Mouse (Mus musculus): Measurements from ENCODE around the gene Gm48552. TPM values are rescaled to one million over a fixed set of nuclear protein-coding genes. Genes with fewer than 3 reads are reported as not detected.

Gm48552 gene
- polyA plus RNA-seq, 1 experiment, result 0.98 TPM

DNA sequence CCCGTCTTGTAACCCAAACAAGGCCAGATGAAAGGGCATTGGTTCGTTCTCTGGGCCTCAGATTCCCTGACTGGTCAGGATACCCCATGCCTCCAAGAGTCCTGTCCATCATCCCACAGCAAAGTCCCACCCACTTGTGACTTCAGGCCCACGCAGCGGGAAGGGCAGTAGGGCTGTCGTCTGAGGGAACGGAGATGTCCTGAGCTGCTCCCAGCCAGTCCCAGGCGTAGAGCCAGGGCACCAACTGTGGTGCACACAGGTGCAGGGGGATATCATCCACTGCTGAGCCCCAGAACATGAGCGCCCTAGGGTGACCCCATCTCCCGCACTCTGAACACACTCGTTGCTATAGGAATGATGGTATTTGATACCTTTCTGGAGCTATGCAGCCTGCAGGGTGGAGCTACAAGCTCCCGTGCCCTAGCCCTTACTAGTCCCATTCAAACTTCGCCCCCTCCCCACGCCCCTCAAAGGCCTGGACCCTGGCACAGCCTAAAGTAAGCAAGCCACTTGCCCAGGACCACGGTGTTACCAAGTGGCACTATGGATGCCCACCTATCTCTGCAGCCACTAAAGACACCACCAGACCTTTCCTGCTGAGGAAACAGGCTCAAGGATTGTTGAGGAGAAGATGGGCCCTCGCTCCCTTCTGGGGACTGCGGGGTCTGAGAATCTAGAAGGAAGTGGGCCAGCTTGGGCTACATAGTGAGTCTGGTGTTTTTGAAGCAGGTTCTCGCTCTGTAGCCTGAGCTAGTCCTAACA lies 26.9 kb downstream of the Gm48552 start:
- no peak for DNase-seq (ENCODE audit: low read depth, low spot score)
- 46% methylated on average over 17 of the region's 17 CpGs for WGBS

DNA sequence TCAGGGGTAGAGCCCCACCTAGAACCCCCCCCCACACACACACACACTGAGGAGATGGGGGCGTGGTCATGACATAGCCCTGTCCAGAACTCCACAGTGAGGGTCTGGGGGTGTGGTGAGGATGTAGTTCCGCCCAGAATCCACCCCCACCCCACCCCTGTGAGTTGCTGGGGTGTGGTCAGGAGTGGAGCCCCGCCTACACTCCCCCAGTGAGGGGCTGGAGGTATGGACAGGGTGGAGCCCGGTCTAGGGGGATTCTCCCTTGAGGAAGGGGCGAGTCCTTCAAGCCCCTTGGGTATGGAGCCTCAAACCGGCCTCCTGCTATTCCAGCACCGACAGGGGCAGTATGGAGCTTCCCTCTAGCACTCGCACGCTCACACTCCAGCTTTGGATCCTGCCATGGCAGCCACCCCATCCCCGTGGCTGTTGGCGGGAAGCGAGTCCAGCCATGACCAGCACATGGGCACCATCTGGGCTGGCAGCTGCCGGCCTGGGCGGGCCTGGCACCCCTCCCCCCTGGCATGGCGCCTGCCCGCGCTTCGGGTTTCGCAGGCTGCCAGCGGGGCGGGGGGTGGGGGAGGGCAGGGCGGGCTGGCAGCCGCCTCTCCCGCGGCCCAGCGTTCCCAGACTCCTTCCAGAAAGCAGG lies 27.9 kb downstream of the Gm48552 start:
- no peak for DNase-seq (ENCODE audit: low read depth, low spot score)
- WGBS, result 4% methylated on average over 26 of the region's 26 CpGs

DNA sequence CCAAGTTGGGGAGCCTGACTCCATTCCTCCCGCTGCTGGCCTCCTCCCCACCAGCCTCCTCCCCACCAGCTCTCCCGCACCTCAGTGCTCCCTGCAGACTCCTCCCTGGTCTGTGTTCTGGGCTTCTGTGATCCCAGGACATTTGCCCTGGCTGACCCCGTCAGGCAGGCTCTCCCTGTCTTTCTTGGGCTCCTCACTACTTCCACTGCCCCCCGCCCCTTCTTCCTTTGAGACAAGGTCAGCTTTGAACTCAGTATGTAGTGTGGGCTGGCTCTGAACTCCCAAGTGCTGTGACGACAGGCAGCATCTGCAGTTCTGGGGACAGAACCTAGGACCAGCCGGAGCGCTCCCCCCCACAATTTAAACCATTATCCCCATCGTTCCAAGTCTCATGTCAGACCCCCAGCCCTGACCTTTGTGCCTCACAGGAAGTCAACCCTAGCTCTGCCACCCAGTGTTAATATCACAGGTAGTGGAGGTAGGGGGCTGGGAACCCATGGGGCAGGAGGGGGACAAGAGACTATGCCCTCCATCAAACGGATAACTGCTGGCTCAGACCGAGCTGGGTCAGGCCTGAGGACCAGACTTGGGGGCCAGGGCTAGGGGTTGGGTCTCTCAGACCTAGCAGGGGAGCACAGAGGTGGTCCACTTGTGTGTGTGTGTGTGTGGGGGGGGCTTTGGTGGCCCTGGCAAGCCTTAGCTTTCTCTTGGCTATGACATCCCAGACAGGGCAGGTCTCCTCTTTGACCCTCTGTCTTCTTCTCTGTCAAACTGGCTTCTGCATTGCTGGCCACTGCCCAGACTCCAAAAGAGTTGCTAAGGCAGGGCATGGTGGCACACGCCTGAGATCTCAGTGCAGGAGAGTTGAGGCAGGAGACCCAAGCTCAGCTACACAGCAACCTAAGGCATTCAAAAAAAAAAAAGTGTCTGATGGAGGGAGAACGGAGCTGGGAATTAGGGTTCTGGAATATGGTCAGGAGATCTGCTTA lies 28.7 kb downstream of the Gm48552 start:
- WGBS, result 47% methylated on average over 12 of the region's 12 CpGs
- DNase-seq (ENCODE audit: low read depth, low spot score), result no peak

DNA sequence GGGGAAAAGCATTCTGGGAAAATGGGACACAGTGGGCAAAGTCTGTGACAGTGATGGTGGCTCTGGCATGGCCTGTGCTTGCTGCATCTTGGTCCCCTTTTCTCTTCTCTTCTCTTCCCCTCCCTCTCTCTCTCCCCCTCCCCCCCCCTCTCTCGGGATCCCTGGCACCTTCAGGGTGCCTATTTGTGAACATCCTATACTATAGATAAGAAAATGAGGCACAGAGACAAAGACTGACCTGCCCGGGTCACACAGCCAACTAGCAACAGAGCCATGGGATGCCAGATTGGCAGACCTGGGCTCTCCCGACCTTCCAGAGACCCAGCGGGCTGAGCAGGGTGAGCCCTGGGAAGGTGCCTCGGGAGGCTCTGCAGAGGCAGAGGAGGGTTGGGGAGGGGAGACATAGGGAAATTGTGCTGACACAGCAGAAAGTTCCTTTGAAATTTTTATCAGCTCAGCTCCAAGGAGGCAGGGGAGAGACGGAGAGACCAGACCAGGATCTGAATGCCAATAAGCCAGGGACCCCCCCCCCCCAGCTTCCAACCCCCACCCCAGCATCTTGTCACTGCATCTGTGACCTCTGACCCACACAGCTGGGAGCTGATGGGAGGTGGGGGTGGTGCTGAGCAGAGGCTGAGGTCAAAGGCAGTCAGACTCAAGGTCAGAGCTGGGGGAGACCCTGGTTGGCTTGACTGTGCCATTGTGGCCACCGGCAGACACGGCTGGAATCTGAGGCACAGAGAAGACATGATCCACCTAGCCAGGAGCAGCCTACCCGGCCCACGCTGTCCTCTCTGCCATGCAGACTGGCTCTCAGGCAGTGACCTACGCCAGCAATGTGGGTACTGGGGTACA lies 29.6 kb downstream of the Gm48552 start:
- WGBS, result 70% methylated on average over 11 of the region's 11 CpGs
- no peak for DNase-seq (ENCODE audit: low read depth, low spot score)

DNA sequence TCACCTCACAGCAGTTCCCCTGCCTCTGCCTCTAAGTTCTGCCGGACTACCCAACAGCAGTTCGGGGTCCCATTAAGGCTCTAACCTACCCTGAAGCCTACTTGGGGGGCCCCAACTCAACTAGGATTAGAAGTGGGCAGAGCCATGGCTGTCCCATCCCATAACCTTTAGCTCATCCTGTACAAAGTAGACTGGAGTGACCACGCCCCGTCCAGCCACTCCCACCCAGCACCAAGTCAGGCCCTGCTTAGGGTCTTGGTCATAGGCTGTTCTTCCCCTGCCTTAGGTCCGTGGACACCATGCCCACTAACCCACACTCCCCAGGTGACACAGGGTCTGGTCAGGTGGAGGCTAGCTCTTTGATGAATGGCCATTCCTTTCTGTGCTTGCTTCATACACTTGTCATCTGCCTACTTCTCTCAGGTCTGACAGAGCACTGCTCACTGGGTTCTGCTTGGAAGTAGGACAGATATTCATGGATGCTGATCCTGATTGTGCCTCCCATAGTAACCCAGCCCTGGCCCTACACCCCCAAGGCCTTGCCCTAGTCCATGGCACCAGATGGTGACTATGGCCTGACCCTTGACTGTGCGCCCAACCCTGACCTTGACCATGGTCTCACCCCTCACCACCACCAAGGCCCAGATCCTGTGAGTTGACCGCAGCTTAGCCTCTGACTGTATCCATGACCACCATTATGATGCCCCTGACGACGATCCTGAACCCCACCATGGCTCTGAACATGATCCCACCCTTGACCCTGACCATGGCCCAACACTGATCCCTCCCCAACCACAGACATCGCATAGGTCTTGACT lies 30.5 kb downstream of the Gm48552 start:
- no peak for DNase-seq (ENCODE audit: low read depth, low spot score)

DNA sequence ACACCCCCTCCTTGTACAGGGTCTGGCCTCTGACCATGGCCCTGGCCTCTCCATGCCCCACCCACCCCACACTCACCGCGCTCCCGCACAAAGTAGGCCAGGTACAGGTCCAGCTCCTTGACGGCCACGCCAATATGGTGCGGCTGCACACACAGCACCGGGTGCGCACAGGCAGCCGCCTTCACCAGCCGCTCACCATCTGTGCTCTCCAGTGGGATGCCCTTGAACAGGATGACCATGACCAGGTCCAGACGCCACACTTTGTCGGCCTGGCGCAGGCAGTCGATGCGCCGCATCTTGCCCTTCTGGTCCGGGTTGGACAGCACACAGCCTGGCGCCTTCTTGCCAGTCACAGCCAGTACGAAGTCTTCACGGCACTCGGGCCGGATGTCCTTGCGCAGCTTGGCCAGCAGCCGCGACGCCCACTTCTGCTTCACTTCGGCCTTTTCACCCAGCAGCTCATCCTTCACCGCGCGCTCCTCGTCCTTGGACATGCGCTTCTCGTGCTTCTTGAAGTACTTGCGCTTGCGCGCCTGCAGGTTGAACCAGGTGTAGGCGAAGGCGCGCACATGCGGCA lies 31.5 kb downstream of the Gm48552 start:
- DNase-seq (ENCODE audit: low read depth, low spot score), result no peak
- WGBS, result 90% methylated on average over 40 of the region's 40 CpGs

More for the DNA sequence above, 30.5 kb downstream of the Gm48552 start:
- WGBS, result 83% methylated on average over 10 of the region's 10 CpGs

DNA sequence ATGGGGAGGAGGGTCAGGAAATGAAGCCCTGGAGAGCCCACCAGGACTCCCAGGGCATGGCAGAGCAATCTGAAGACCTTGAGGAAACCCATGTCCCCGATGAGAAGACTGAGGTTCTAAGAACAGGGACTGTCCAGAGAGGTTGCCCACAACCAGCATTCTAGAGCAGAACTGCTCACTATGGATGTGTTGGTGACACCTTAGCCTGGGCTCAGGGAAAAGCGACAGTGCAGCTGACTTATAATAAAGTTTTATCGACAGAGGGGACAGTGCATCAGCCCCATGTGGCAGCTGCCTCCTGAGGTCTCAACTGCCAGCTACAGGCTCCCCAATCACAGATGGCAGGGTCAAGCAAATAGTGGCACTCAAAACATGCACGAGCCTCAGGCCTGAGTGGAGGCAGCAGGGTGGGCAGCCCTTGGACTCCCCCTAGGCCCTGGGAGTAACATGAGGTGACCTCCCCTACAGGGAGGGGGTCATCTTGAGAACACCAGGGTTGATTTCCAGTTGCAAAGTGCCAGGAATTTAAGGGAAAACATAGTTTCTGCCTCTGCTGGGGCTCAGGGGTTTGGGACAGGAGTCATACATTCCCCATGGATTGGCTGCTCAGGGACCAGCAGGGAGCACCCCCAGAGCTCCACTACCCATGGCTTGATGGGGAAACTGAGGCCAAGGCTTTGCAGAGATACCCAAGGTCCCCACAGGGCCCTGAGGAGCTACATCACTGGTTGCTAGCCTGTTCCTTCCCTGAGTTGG lies 32.4 kb downstream of the Gm48552 start:
- WGBS, result 63% methylated on average over 4 of the region's 4 CpGs
- DNase-seq (ENCODE audit: low read depth, low spot score), result no peak

DNA sequence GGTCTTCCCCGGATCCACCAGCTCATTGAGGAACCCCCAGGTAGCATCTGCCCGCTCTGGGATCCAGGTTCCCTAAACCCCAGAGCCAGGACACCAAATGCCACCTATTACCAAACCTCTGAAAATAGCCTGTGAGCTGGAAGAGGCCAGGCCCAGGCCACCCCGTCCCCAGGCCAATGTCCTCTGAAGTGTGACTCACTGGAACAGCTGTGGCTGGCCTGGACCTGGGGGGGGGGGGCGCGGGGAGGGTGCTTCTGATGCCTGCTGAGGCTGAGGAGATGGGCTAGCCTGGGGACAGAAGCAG lies 32.9 kb downstream of the Gm48552 start:
- no peak for DNase-seq (ENCODE audit: low read depth, low spot score)
- WGBS, result 74% methylated on average over 5 of the region's 5 CpGs

DNA sequence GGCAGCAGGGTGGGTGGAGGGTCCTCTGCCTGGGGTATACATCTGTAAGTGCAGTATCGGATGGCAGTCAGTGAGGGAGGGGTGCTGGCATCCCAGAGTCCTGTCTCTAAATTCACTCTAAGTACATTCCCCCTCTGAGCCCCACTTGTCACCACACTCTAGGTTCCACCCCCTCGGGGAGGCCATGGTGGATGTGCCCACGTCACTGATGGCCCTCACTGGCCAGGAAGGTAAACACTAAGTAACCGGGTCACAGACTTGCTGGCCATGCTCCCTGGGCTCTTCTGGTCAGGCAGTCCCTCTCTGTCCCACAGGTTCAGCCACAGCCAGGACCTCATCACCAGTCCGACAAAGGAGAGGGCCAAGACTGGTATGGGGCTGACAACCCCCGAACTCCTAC lies 33.4 kb downstream of the Gm48552 start:
- no peak for DNase-seq (ENCODE audit: low read depth, low spot score)
- WGBS, result 73% methylated on average over 6 of the region's 6 CpGs

DNA sequence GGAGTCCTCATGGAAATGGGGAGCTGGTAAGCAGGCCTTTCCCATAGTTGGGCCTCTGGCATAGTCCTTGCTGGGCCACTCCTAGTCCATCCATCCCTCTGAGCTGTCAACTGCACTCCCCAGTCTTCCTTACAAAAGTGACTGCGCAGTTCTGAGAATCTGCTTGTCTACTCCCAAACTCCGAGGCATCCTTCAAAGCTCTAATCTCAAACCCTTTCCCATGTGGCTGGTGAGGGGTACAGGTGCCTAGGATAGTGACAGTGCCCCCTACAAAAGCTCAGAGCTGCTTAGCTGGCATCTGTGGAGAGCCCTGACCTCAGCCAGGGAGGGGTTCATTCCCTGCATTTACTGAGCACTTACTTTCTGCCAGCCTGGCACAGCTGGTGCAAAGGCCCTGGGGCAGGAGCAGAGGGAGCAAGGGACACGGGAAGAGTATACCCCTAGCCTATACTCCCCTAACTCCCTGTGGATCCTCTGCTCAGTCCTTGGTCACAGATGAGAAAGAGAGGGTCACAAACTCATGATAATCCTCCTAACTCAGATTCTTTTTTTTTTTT lies 33.9 kb downstream of the Gm48552 start:
- DNase-seq (ENCODE audit: low read depth, low spot score), result no peak
- WGBS, result 80% methylated on average over 3 of the region's 3 CpGs

DNA sequence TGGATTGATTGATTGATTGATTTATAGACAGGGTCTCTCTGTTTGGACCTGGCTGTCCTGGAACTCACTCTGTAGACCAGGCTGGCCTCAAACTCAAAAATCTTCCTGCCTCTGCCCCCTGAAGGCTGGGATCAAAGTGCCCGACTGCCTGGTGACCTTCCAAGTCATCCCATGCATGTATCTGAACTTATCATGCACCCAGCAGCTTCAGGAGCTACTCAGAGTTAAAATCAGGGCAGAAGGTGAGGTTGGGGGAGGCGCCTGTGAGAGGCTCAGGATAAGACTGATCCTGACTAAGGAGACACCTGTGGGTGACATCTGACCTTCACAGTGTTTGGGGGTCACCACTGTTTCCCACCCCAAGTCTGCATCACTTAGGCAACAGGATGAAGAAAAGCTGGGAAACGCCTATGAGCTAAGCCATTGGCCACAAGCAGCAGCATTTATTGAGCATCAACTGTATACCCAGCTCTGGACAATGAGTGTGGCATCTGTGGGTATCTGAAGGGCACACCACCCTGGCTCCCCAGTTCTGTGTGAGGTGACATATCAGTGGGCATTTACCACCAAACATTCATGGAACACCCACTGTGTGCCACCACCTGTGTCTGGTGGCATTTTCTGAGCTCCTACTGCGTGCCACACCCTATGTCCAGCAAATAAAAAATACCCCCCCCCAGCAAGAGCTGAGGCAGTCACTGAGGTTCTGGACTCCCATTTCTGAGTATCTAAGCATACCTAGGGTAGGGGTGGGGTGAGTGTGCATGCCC lies 34.9 kb downstream of the Gm48552 start:
- WGBS, result 71% methylated on average over 4 of the region's 4 CpGs
- no peak for DNase-seq (ENCODE audit: low read depth, low spot score)

DNA sequence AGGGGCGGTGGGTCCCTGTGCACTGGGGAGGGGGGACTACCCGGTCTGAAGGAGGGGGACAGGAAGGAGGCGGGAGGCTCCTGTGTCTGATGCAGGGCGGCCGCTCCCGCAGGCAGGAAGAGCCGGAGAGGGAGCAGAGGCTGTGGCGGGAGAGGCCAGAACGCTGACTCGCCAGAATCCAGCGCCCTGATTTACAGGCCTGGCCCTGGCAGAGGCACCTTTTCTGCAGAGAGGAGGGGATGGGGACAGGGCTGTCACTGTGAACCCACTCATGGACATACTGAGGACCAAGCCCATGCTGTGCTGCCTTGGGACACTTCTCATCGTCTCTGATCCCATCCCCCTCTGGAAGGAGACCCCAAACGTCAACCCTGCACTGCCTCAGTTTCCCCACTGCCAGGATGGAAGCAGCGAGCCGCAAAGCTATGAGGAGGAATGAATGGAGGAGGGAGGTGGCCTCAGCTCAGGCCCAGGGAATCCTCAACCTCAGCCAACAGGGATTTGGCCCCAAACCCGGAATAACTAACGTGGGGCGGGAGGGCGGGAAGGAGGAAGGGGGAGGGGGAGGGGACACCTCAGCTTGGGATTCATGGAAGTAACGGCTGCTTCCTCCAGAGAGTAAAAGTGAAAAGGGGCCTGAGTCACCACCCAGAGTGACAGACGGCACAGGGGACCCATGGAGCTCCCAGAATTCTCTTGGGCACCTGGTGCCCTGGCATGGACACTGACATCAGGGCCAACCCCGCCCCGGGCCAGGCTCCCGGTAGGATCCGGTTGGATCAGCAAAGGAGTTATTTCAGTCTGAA lies 35.6 kb downstream of the Gm48552 start:
- WGBS, result 8% methylated on average over 25 of the region's 25 CpGs
- no peak for DNase-seq (ENCODE audit: low read depth, low spot score)

DNA sequence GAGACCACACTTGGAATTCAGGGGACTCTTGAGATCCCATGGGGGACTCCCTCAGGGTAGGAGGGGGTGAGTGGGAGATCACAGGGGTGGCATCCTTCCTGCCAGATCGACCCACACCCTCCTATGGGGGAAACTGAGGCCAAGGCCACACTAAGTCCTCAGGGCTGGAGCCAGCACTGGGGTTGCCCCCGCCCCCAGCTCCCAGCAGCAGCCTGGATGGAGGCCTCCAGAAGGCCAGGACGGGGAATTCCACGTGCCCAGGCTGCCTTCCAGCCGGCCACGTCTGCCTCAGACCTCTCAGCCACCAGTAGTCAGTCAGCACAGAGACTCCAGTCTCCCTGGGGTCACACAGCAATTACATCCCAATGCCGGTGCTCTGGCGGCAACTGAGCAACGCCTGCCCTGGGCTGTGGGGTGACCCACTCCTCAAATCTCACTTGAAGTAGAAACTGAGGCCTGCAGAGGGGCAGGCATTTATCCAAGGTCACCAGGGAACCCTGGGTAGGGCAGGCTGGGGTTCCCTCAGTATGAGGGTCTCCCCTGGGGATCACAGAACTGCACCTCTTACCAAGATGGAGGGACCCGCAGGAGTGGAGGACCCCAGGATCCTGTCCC lies 36.5 kb downstream of the Gm48552 start:
- WGBS, result 18% methylated on average over 10 of the region's 10 CpGs
- DNase-seq (ENCODE audit: low read depth, low spot score), result no peak

DNA sequence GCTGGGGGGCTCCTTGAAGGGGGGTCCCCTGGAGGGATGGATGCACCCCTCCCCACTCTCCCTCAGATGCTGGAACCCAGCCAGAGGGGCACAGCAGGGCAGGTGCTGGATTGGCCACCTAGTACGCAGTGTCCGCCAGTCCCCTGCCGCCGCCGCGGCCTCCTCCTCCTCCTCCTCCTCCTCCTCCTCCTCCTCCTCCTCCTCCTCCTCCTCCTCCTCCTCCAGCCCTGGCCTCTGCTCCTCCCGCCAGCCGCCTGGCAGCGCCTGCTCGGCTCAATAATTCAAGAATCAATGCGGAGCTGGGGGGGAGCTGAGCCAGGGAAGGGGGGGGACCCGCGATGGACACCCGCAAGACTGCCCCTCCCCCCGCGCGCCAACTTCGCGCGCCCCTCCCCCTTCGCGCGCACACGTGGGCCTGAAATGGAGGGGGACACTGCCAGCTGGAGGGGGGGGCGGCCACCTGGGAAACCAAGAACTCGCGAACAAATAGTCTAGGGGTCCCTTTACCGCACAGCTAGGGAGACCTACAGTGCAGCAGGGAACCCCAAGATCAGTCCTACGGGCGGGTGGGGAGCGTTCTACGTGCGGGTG lies 37.4 kb downstream of the Gm48552 start:
- 0% methylated on average over 27 of the region's 33 CpGs for WGBS
- DNase-seq (ENCODE audit: low read depth, low spot score), result no peak

DNA sequence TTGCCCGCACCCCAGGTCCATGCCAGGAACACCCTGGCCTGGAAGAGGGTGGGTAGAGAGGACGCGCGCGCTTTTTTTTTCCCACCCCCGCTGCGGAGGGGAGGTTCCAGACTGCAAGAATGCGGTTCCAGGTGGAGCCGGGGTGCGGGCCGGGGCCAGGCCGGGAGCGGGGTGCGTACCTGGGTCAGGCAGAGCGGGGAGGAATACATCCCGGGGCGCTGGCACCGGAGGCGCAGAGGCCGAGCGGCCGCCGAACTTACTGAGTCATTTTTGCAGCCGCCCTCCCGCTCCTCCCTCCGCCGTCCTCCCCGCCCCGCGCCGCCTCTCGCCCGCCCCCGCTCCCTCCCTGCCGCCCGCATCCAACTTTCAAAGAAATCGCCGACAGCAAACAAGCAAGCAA lies 38.1 kb downstream of the Gm48552 start:
- under 1% methylated on average over 38 of the region's 38 CpGs for WGBS
- no peak for DNase-seq (ENCODE audit: low read depth, low spot score)

All from large intestine, adult 2 months (tissue).